Mouse (Mus musculus) v-Abl transformed pro-B cells (cell line): ENCODE measurements around the gene Npsr1.

Experiments used
- in situ Hi-C, 2 experiments: fragments of 400-800 bp; cut with MboI; formaldehyde crosslinking; loops; one replicate each; pipeline ENCODE4 v1.15.1; 2025; ENCODE audit not compliant: unreplicated experiment in 2 of 2

Npsr1 gene

GRCm38 (mm10) chr9:24097696-24098095, at the start of gene Npsr1:
TSS of gene Npsr1 (plus strand) at chr9:24097996.
- in situ Hi-C loops: no loop called here

- in situ Hi-C loops: no loop called here
These were observed 46.3 kb upstream of the Npsr1 start for GRCm38 (mm10) chr9:24051538-24051937.

- in situ Hi-C loops: no loop called here
These were observed 34.5 kb upstream of the Npsr1 start for GRCm38 (mm10) chr9:24063251-24063650.

- in situ Hi-C loops: no loop called here
These were observed 26.1 kb upstream of the Npsr1 start for GRCm38 (mm10) chr9:24071664-24072063.

GRCm38 (mm10) chr9:24077596-24077995, 20.2 kb upstream of the Npsr1 start:
- in situ Hi-C loops: no loop called here

GRCm38 (mm10) chr9:24091875-24092274, 5.9 kb upstream of the Npsr1 start:
- in situ Hi-C loops: no loop called here

- in situ Hi-C loops: no loop called here
These were observed 730 bp downstream of the Npsr1 start for GRCm38 (mm10) chr9:24098526-24098925.

GRCm38 (mm10) chr9:24099631-24100030, 1.8 kb downstream of the Npsr1 start:
- in situ Hi-C loops: no loop called here

GRCm38 (mm10) chr9:24119423-24119822, 21.6 kb downstream of the Npsr1 start:
- in situ Hi-C loops: loop anchor here (5.0 kb wide), 1 partner anchor 398 kb away; no protein-coding TSS in a partner anchor

GRCm38 (mm10) chr9:24133142-24133541, 35.3 kb downstream of the Npsr1 start:
- in situ Hi-C loops: loop anchor here in 1 of 2 experiments (25.0 kb wide), 1 partner anchor 904 kb away; no protein-coding TSS in a partner anchor

GRCm38 (mm10) chr9:24136354-24136753, 38.6 kb downstream of the Npsr1 start:
- in situ Hi-C loops: loop anchor here in 1 of 2 experiments (25.0 kb wide), 1 partner anchor 901 kb away; no protein-coding TSS in a partner anchor

GRCm38 (mm10) chr9:24144341-24144740, 46.5 kb downstream of the Npsr1 start:
- in situ Hi-C loops: loop anchor here in 1 of 2 experiments (25.0 kb wide), 1 partner anchor 893 kb away; no protein-coding TSS in a partner anchor

- in situ Hi-C loops: no loop called here
These were observed 59.4 kb downstream of the Npsr1 start for GRCm38 (mm10) chr9:24157208-24157607.

GRCm38 (mm10) chr9:24160409-24160808, 62.6 kb downstream of the Npsr1 start:
- in situ Hi-C loops: no loop called here

- in situ Hi-C loops: no loop called here
These were observed 70.7 kb downstream of the Npsr1 start for GRCm38 (mm10) chr9:24168501-24168900.

- in situ Hi-C loops: no loop called here
These were observed 72.9 kb downstream of the Npsr1 start for GRCm38 (mm10) chr9:24170728-24171127.

- in situ Hi-C loops: no loop called here
These were observed 80.9 kb downstream of the Npsr1 start for GRCm38 (mm10) chr9:24178744-24179143.

- in situ Hi-C loops: no loop called here
These were observed 83.1 kb downstream of the Npsr1 start for GRCm38 (mm10) chr9:24180926-24181325.

- in situ Hi-C loops: no loop called here
These were observed 88.5 kb downstream of the Npsr1 start for GRCm38 (mm10) chr9:24186289-24186688.

- in situ Hi-C loops: no loop called here
These were observed 91.9 kb downstream of the Npsr1 start for GRCm38 (mm10) chr9:24189511-24190260.

- in situ Hi-C loops: no loop called here
These were observed 92.4 kb downstream of the Npsr1 start for GRCm38 (mm10) chr9:24190261-24190588.

- in situ Hi-C loops: no loop called here
These were observed 100.5 kb downstream of the Npsr1 start for GRCm38 (mm10) chr9:24198254-24198653.
